Mouse (Mus musculus): ENCODE measurements around the gene Hinfp. TPM values are rescaled to one million over a fixed set of nuclear protein-coding genes. Genes with fewer than 3 reads are reported as not detected.
"Not testable (repeated sequence)": the region's sequence is repeated elsewhere in the genome, so short reads cannot be mapped to it uniquely, and the experiment has no call there.

Gene Hinfp
- polyA plus RNA-seq, 1 experiment: 21.6 TPM

GRCm38 (mm10) chr9:44327064-44327711 lies 21.7 kb upstream of the Hinfp start:
- H3K4me1 ChIP-seq (ENCODE audit: control insufficient read depth, insufficient read depth, low read length): peaks cover 3% of the 10 kb centered on the region
- under 1% methylated on average over 22 of the region's 22 CpGs for WGBS
- H3K27ac ChIP-seq (ENCODE audit: control insufficient read depth, insufficient read depth, low read depth, low read length, poor library complexity): peak overlapping the region; percentile 56

GRCm38 (mm10) chr9:44326371-44327063 lies 21.0 kb upstream of the Hinfp start:
- under 1% methylated on average over 38 of the region's 38 CpGs for WGBS
- Histone ChIP-seq H3K27ac (ENCODE audit: control insufficient read depth, insufficient read depth, low read depth, low read length, poor library complexity) (peak overlapping the region; percentile 56), H3K4me3 (replicated peaks; ENCODE audit: control insufficient read depth, low read depth, low read length) (peak overlapping the region; percentile 91), H3K4me1 (ENCODE audit: control insufficient read depth, insufficient read depth, low read length) (peaks cover 3% of the 10 kb centered on the region)
- TF ChIP-seq CTCF (IDR thresholded peaks at IDR 0.05; ENCODE audit: control insufficient read depth, insufficient read depth, low read length) (no peak), POLR2A (IDR thresholded peaks at IDR 0.05; ENCODE audit: borderline replicate concordance, control insufficient read depth, low read depth, low read length) (0 out of 2 replicates have a peak, but pooled peaks have one; percentile 23)

More at GRCm38 (mm10) chr9:44327064-44327711, 21.7 kb upstream of the Hinfp start:
- TF ChIP-seq POLR2A (IDR thresholded peaks at IDR 0.05; ENCODE audit: borderline replicate concordance, control insufficient read depth, low read depth, low read length) (peak; percentile 34; the same call in 1 of the 2 replicates), CTCF (IDR thresholded peaks at IDR 0.05; ENCODE audit: control insufficient read depth, insufficient read depth, low read length) (no peak)
- H3K4me3 ChIP-seq (replicated peaks; ENCODE audit: control insufficient read depth, low read depth, low read length): peak overlapping the region; percentile 91

- Histone ChIP-seq H3K27ac (ENCODE audit: control insufficient read depth, insufficient read depth, low read depth, low read length, poor library complexity) (peak within 1 kb of the TSS; percentile 56), H3K4me1 (ENCODE audit: control insufficient read depth, insufficient read depth, low read length) (peaks cover 3% of the 10 kb centered on the region), H3K4me3 (replicated peaks; ENCODE audit: control insufficient read depth, low read depth, low read length) (peak within 1 kb of the TSS; percentile 91)
- WGBS: under 1% methylated on average over 12 of the region's 12 CpGs
- TF ChIP-seq POLR2A (IDR thresholded peaks at IDR 0.05; ENCODE audit: borderline replicate concordance, control insufficient read depth, low read depth, low read length): no peak
- no peak for TF ChIP-seq CTCF (IDR thresholded peaks at IDR 0.05; ENCODE audit: control insufficient read depth, insufficient read depth, low read length)
Measured at GRCm38 (mm10) chr9:44325768-44326370, 20.4 kb upstream of the Hinfp start, which contains the start of gene Dpagt1. Dpagt1 (plus strand) TSS chr9:44326019.

- H3K4me1 ChIP-seq (ENCODE audit: control insufficient read depth, insufficient read depth, low read length); H3K4me3 ChIP-seq (replicated peaks; ENCODE audit: control insufficient read depth, low read depth, low read length); H3K27ac ChIP-seq (ENCODE audit: control insufficient read depth, insufficient read depth, low read depth, low read length, poor library complexity): not testable (repeated sequence)
- 43% methylated on average over 7 of the region's 8 CpGs for WGBS
Measured at GRCm38 (mm10) chr9:44325032-44325767, 19.7 kb upstream of the Hinfp start.

GRCm38 (mm10) chr9:44324147-44324546 lies 18.7 kb upstream of the Hinfp start:
- no peak for TF ChIP-seq CTCF (IDR thresholded peaks at IDR 0.05; ENCODE audit: control insufficient read depth, insufficient read depth, low read length)
- no peak for TF ChIP-seq POLR2A (IDR thresholded peaks at IDR 0.05; ENCODE audit: borderline replicate concordance, control insufficient read depth, low read depth, low read length)
- peaks cover 5% of the 10 kb centered on the region for H3K4me1 ChIP-seq (ENCODE audit: control insufficient read depth, insufficient read depth, low read length)
- no peak overlapping the region for H3K4me3 ChIP-seq (replicated peaks; ENCODE audit: control insufficient read depth, low read depth, low read length)
- 79% methylated on average over 6 of the region's 6 CpGs for WGBS
- H3K27ac ChIP-seq (ENCODE audit: control insufficient read depth, insufficient read depth, low read depth, low read length, poor library complexity): no peak overlapping the region

GRCm38 (mm10) chr9:44323656-44324055 lies 18.2 kb upstream of the Hinfp start:
- not testable (repeated sequence) for H3K4me3 ChIP-seq (replicated peaks; ENCODE audit: control insufficient read depth, low read depth, low read length); H3K27ac ChIP-seq (ENCODE audit: control insufficient read depth, insufficient read depth, low read depth, low read length, poor library complexity); H3K4me1 ChIP-seq (ENCODE audit: control insufficient read depth, insufficient read depth, low read length)
- WGBS: 58% methylated on average over 4 of the region's 4 CpGs

- H3K4me3 ChIP-seq (replicated peaks; ENCODE audit: control insufficient read depth, low read depth, low read length): peak overlapping the region; percentile 26
- no peak for TF ChIP-seq CTCF (IDR thresholded peaks at IDR 0.05; ENCODE audit: control insufficient read depth, insufficient read depth, low read length)
- TF ChIP-seq POLR2A (IDR thresholded peaks at IDR 0.05; ENCODE audit: borderline replicate concordance, control insufficient read depth, low read depth, low read length): no peak
- H3K4me1 ChIP-seq (ENCODE audit: control insufficient read depth, insufficient read depth, low read length): peaks cover 6% of the 10 kb centered on the region
- 26% methylated on average over 6 of the region's 6 CpGs for WGBS
- no peak overlapping the region for H3K27ac ChIP-seq (ENCODE audit: control insufficient read depth, insufficient read depth, low read depth, low read length, poor library complexity)
Measured at GRCm38 (mm10) chr9:44320799-44321133, 15.3 kb upstream of the Hinfp start.

All from bone marrow, adult 2 months (tissue).